Mouse (Mus musculus): ENCODE data around the gene Ifi27. TPM values are rescaled to one million over a fixed set of nuclear protein-coding genes. Genes with fewer than 3 reads are reported as not detected.
"Not testable (repeated sequence)": the region's sequence is repeated elsewhere in the genome, so short reads cannot be mapped to it uniquely, and the experiment has no call there.

Ifi27 gene
- polyA plus RNA-seq, 1 experiment from 2014 or later: 9.8 TPM

GRCm38 (mm10) chr12:103425016-103425728 is 8.8 kb upstream of the Ifi27 start:
- Histone ChIP-seq H3K4me1 (peaks cover 39% of the 10 kb centered on the region), H3K9me3 (replicated peaks) (0 out of 2 replicates have a peak, but pooled peaks cover 4% of the 10 kb centered on the region), H3K27me3 (replicated peaks) (no peaks in the 10 kb centered on the region), H3K36me3 (peaks cover 31% of the 10 kb centered on the region), H3K4me2 (peak overlapping the region; percentile 78), H3K9ac (peak overlapping the region; percentile 92), H3K27ac (peak overlapping the region; percentile 75), H3K4me3 (peak overlapping the region; percentile 94)
- ATAC-seq: peak; percentile 18
- WGBS (ENCODE audit: insufficient replicate concordance): 6% methylated on average over 33 of the region's 33 CpGs

GRCm38 (mm10) chr12:103425729-103426470 is 8.1 kb upstream of the Ifi27 start, which contains the start of gene Ddx24:
TSS of gene Ddx24 (minus strand) at chr12:103425830.
- Histone ChIP-seq H3K27me3 (replicated peaks) (no peaks in the 10 kb centered on the region), H3K36me3 (peaks cover 28% of the 10 kb centered on the region), H3K27ac (peak within 1 kb of the TSS; percentile 77), H3K4me2 (peak within 1 kb of the TSS; percentile 78), H3K9ac (peak within 1 kb of the TSS; percentile 92), H3K4me1 (peaks cover 39% of the 10 kb centered on the region), H3K4me3 (peak within 1 kb of the TSS; percentile 94), H3K9me3 (replicated peaks) (0 out of 2 replicates have a peak, but pooled peaks cover 4% of the 10 kb centered on the region)
- 1% methylated on average over 33 of the region's 33 CpGs for WGBS (ENCODE audit: insufficient replicate concordance)
- ATAC-seq: peak; percentile 100

GRCm38 (mm10) chr12:103426710-103427109 is 7.3 kb upstream of the Ifi27 start:
- Histone ChIP-seq H3K27ac (no peak overlapping the region), H3K9me3 (replicated peaks) (0 out of 2 replicates have a peak, but pooled peaks cover 4% of the 10 kb centered on the region), H3K27me3 (replicated peaks) (no peaks in the 10 kb centered on the region), H3K36me3 (peaks cover 24% of the 10 kb centered on the region), H3K4me2 (no peak overlapping the region), H3K9ac (no peak overlapping the region), H3K4me1 (peaks cover 31% of the 10 kb centered on the region), H3K4me3 (no peak overlapping the region)
- ATAC-seq: no peak
- WGBS (ENCODE audit: insufficient replicate concordance): 80% methylated on average over 7 of the region's 7 CpGs

- WGBS (ENCODE audit: insufficient replicate concordance): 77% methylated on average over 2 of the region's 2 CpGs
- no peaks in the 10 kb centered on the region for H3K4me1 ChIP-seq
- no peak for ATAC-seq
- H3K27me3 ChIP-seq (replicated peaks): no peaks in the 10 kb centered on the region
- no peaks in the 10 kb centered on the region for H3K36me3 ChIP-seq
- H3K27ac ChIP-seq: no peak overlapping the region
- H3K4me3 ChIP-seq: no peak overlapping the region
- no peak overlapping the region for H3K9ac ChIP-seq
- H3K9me3 ChIP-seq (replicated peaks): no peaks in the 10 kb centered on the region
- no peak overlapping the region for H3K4me2 ChIP-seq
Observed at GRCm38 (mm10) chr12:103433430-103433829, 581 bp upstream of the Ifi27 start.

GRCm38 (mm10) chr12:103434861-103435260 is 850 bp downstream of the Ifi27 start:
- H3K36me3 ChIP-seq: no peaks in the 10 kb centered on the region
- H3K4me2 ChIP-seq: 0 out of 2 replicates have a peak overlapping the region, but pooled peaks have one; percentile 22
- no peak overlapping the region for H3K9ac ChIP-seq
- H3K4me3 ChIP-seq: no peak overlapping the region
- no peaks in the 10 kb centered on the region for H3K27me3 ChIP-seq (replicated peaks)
- H3K9me3 ChIP-seq (replicated peaks): no peaks in the 10 kb centered on the region
- H3K27ac ChIP-seq: no peak overlapping the region
- no peaks in the 10 kb centered on the region for H3K4me1 ChIP-seq
- ATAC-seq: no peak

- Histone ChIP-seq H3K4me2 (no peak overlapping the region), H3K36me3 (no peaks in the 10 kb centered on the region), H3K27me3 (replicated peaks) (no peaks in the 10 kb centered on the region), H3K27ac (no peak overlapping the region), H3K9me3 (replicated peaks) (no peaks in the 10 kb centered on the region), H3K4me3 (no peak overlapping the region), H3K4me1 (no peaks in the 10 kb centered on the region), H3K9ac (no peak overlapping the region)
- no peak for ATAC-seq
- WGBS (ENCODE audit: insufficient replicate concordance): 86% methylated on average over 1 of the region's 1 CpGs
Observed at GRCm38 (mm10) chr12:103437601-103438000, 3.6 kb downstream of the Ifi27 start.

- Histone ChIP-seq H3K4me2 (no peak within 1 kb of the TSS), H3K9ac (no peak within 1 kb of the TSS), H3K9me3 (replicated peaks) (no peaks in the 10 kb centered on the region), H3K36me3 (no peaks in the 10 kb centered on the region), H3K4me1 (no peaks in the 10 kb centered on the region), H3K4me3 (no peak within 1 kb of the TSS), H3K27me3 (replicated peaks) (no peaks in the 10 kb centered on the region), H3K27ac (no peak within 1 kb of the TSS)
- ATAC-seq: no peak
- 34% methylated on average over 3 of the region's 3 CpGs for WGBS (ENCODE audit: insufficient replicate concordance)
Observed at GRCm38 (mm10) chr12:103443524-103443923, 9.5 kb downstream of the Ifi27 start, which contains the start of gene Ifi27l2a. TSS of gene Ifi27l2a (minus strand) at chr12:103443680.

- not testable (repeated sequence) for H3K36me3 ChIP-seq; H3K9me3 ChIP-seq (replicated peaks); H3K27ac ChIP-seq; H3K9ac ChIP-seq; H3K4me1 ChIP-seq; H3K4me2 ChIP-seq; H3K4me3 ChIP-seq; H3K27me3 ChIP-seq (replicated peaks); ATAC-seq
- 22% methylated on average over 6 of the region's 7 CpGs for WGBS (ENCODE audit: insufficient replicate concordance)
Observed at GRCm38 (mm10) chr12:103444261-103444660, 10.2 kb downstream of the Ifi27 start.

GRCm38 (mm10) chr12:103445060-103445459 is 11.0 kb downstream of the Ifi27 start:
- ATAC-seq: no peak
- no peak overlapping the region for H3K27ac ChIP-seq
- H3K27me3 ChIP-seq (replicated peaks): no peaks in the 10 kb centered on the region
- H3K9ac ChIP-seq: no peak overlapping the region
- 57% methylated on average over 3 of the region's 3 CpGs for WGBS (ENCODE audit: insufficient replicate concordance)
- H3K4me1 ChIP-seq: no peaks in the 10 kb centered on the region
- H3K9me3 ChIP-seq (replicated peaks): no peaks in the 10 kb centered on the region
- no peaks in the 10 kb centered on the region for H3K36me3 ChIP-seq
- H3K4me3 ChIP-seq: no peak overlapping the region
- no peak overlapping the region for H3K4me2 ChIP-seq

GRCm38 (mm10) chr12:103453361-103453760 is 19.4 kb downstream of the Ifi27 start:
- no peak overlapping the region for H3K27ac ChIP-seq
- no peak overlapping the region for H3K4me3 ChIP-seq
- no peaks in the 10 kb centered on the region for H3K4me1 ChIP-seq
- H3K27me3 ChIP-seq (replicated peaks): no peaks in the 10 kb centered on the region
- H3K9ac ChIP-seq: no peak overlapping the region
- H3K9me3 ChIP-seq (replicated peaks): no peaks in the 10 kb centered on the region
- H3K36me3 ChIP-seq: no peaks in the 10 kb centered on the region
- ATAC-seq: no peak
- no peak overlapping the region for H3K4me2 ChIP-seq

- no CpG with 5 or more reads among the region's 1 CpGs for WGBS (ENCODE audit: insufficient replicate concordance)
- H3K4me2 ChIP-seq; H3K27ac ChIP-seq; H3K4me1 ChIP-seq; H3K4me3 ChIP-seq; H3K27me3 ChIP-seq (replicated peaks); ATAC-seq; H3K9ac ChIP-seq; H3K36me3 ChIP-seq; H3K9me3 ChIP-seq (replicated peaks): not testable (repeated sequence)
Observed at GRCm38 (mm10) chr12:103456727-103457126, 22.7 kb downstream of the Ifi27 start.

- 54% methylated on average over 3 of the region's 3 CpGs for WGBS (ENCODE audit: insufficient replicate concordance)
- Histone ChIP-seq H3K27me3 (replicated peaks) (no peaks in the 10 kb centered on the region), H3K4me2 (no peak within 1 kb of the TSS), H3K9ac (no peak within 1 kb of the TSS), H3K4me3 (no peak within 1 kb of the TSS), H3K9me3 (replicated peaks) (no peaks in the 10 kb centered on the region), H3K27ac (no peak within 1 kb of the TSS), H3K36me3 (no peaks in the 10 kb centered on the region), H3K4me1 (no peaks in the 10 kb centered on the region)
- ATAC-seq: no peak
Observed at GRCm38 (mm10) chr12:103457140-103457539, 23.1 kb downstream of the Ifi27 start, which contains the start of gene Ifi27l2b. TSS of gene Ifi27l2b (minus strand) at chr12:103457223.

All from liver, embryonic 12.5 days (tissue).